Mouse (Mus musculus) right cerebral cortex, postnatal 14 days (tissue): Measurements from ENCODE around the gene Eif5.
"Not testable (repeated sequence)": the region's sequence is repeated elsewhere in the genome, so short reads cannot be mapped to it uniquely, and the experiment has no call there.

ENCODE experiments used
- DNase-seq: peaks from one replicate; pipeline ENCODE4 v3.0.0; 2022

Gene Eif5

GRCm38 (mm10) chr12:111537796-111538291 lies at the start of gene Eif5:
Gene Eif5 (plus strand): TSS chr12:111538016.
- DNase-seq: peak; percentile 99

GRCm38 (mm10) chr12:111489261-111489865 lies 48.5 kb upstream of the Eif5 start:
- no peak for DNase-seq

GRCm38 (mm10) chr12:111494931-111495330 lies 42.9 kb upstream of the Eif5 start:
- no peak for DNase-seq

- no peak for DNase-seq
Observed at GRCm38 (mm10) chr12:111497076-111497475, 40.7 kb upstream of the Eif5 start.

GRCm38 (mm10) chr12:111499617-111500016 lies 38.2 kb upstream of the Eif5 start:
- DNase-seq: no peak

- DNase-seq: no peak
Observed at GRCm38 (mm10) chr12:111500725-111501124, 37.1 kb upstream of the Eif5 start.

- no peak for DNase-seq
Observed at GRCm38 (mm10) chr12:111503063-111503567, 34.7 kb upstream of the Eif5 start.

GRCm38 (mm10) chr12:111503571-111503970 lies 34.2 kb upstream of the Eif5 start:
- no peak for DNase-seq

- peak; percentile 93 for DNase-seq
Observed at GRCm38 (mm10) chr12:111504904-111505303, 32.9 kb upstream of the Eif5 start.

- no peak for DNase-seq
Observed at GRCm38 (mm10) chr12:111507001-111507400, 30.8 kb upstream of the Eif5 start.

GRCm38 (mm10) chr12:111507962-111508361 lies 29.9 kb upstream of the Eif5 start:
- no peak for DNase-seq

- not testable (repeated sequence) for DNase-seq
Observed at GRCm38 (mm10) chr12:111508438-111508837, 29.4 kb upstream of the Eif5 start.

GRCm38 (mm10) chr12:111512572-111513063 lies 25.2 kb upstream of the Eif5 start:
- DNase-seq: no peak

- DNase-seq: no peak
Observed at GRCm38 (mm10) chr12:111513673-111514072, 24.1 kb upstream of the Eif5 start.

GRCm38 (mm10) chr12:111514231-111514792 lies 23.5 kb upstream of the Eif5 start:
- DNase-seq: no peak

GRCm38 (mm10) chr12:111514874-111515649 lies 22.8 kb upstream of the Eif5 start:
- no peak for DNase-seq

- no peak for DNase-seq
Observed at GRCm38 (mm10) chr12:111515920-111516319, 21.9 kb upstream of the Eif5 start.

- no peak for DNase-seq
Observed at GRCm38 (mm10) chr12:111516826-111517225, 21.0 kb upstream of the Eif5 start.

- DNase-seq: no peak
Observed at GRCm38 (mm10) chr12:111517901-111518300, 19.9 kb upstream of the Eif5 start.

- DNase-seq: no peak
Observed at GRCm38 (mm10) chr12:111518391-111518790, 19.4 kb upstream of the Eif5 start.

- no peak for DNase-seq
Observed at GRCm38 (mm10) chr12:111519821-111520220, 18.0 kb upstream of the Eif5 start.

- DNase-seq: no peak
Observed at GRCm38 (mm10) chr12:111520994-111521393, 16.8 kb upstream of the Eif5 start.

GRCm38 (mm10) chr12:111524469-111524868 lies 13.3 kb upstream of the Eif5 start:
- no peak for DNase-seq

- no peak for DNase-seq
Observed at GRCm38 (mm10) chr12:111524883-111525282, 12.9 kb upstream of the Eif5 start.
